Mouse (Mus musculus) liver, embryonic 11.5 days (tissue): ENCODE measurements around the gene Mettl1. TPM values are rescaled to one million over a fixed set of nuclear protein-coding genes. Genes with fewer than 3 reads are reported as not detected.
A peak's percentile ranks its signal among the peaks of the same experiment; 100 is the strongest.

ENCODE experiments used
- ATAC-seq: fragments of 200-750 bp; cut with Nextera tagmentation; replicated peaks from 2 replicates; pipeline ENCODE4 v1.8.0; 2017; ENCODE audit warnings: moderate number of reproducible peaks, mild to moderate bottlenecking, moderate TSS enrichment, moderate library complexity; ENCODE audit not compliant: low FRiP score
- DNase-seq: peaks from one replicate; pipeline ENCODE4 v3.0.0-alpha.2; 2017; ENCODE audit warnings: low spot score
- H3K27ac ChIP-seq: fragments of 300-500 bp; sonication (generic); 2 replicates; pipeline ENCODE4 v1.5.1; 2014; ENCODE audit warnings: mild to moderate bottlenecking, low read depth, low read length, control low read depth
- H3K27me3 ChIP-seq: fragments of 300-500 bp; sonication (generic); replicated peaks from 2 replicates; pipeline ENCODE4 v1.6.1; 2014; ENCODE audit warnings: low read length, mixed read lengths; ENCODE audit not compliant: control insufficient read depth, insufficient read depth
- H3K36me3 ChIP-seq: fragments of 300-500 bp; sonication (generic); 2 replicates; pipeline ENCODE4 v1.6.1; 2014; ENCODE audit warnings: mild to moderate bottlenecking, low read length, moderate library complexity, mixed read lengths; ENCODE audit not compliant: control insufficient read depth, insufficient read depth
- H3K4me1 ChIP-seq: fragments of 300-500 bp; sonication (generic); replicated peaks from 2 replicates; pipeline ENCODE4 v1.6.1; 2014; ENCODE audit warnings: low read length, mixed read lengths; ENCODE audit not compliant: control insufficient read depth, insufficient read depth
- H3K4me2 ChIP-seq: fragments of 300-500 bp; sonication (generic); 2 replicates; pipeline ENCODE4 v1.6.1; 2014; ENCODE audit warnings: mild to moderate bottlenecking, control low read depth, moderate library complexity
- H3K4me3 ChIP-seq: fragments of 300-500 bp; sonication (generic); 2 replicates; pipeline ENCODE4 v1.5.1; 2014; ENCODE audit warnings: low read depth, low read length, control low read depth
- H3K9ac ChIP-seq: fragments of 300-500 bp; sonication (generic); 2 replicates; pipeline ENCODE4 v1.6.1; 2014; ENCODE audit warnings: low read depth, low read length, control low read depth
- H3K9me3 ChIP-seq: fragments of 300-500 bp; sonication (generic); 2 replicates; pipeline ENCODE4 v1.6.1; 2016; ENCODE audit warnings: low read length, inconsistent platforms, mixed read lengths; ENCODE audit not compliant: control insufficient read depth
- whole genome bisulfite sequencing: fragments of 180-500 bp; shearing (Covaris S2); extraction: QIAGEN DNeasy Blood & Tissue Kit; methylation state at CpG from one replicate; pipeline ENCODE4 v1.1.7; 2014; 5-methylcytosine and 5-hydroxymethylcytosine counted together
- polyA plus RNA-seq: library from polyadenylated mRNA; unstranded; fragments of >200 nt; fragmentation: Nextera tagmentation; extraction: Ambion mirVana; gene quantifications from 2 replicates; pipeline ENCODE4 v1.2.1, GENCODE M21; 2014

Gene Mettl1
- polyA plus RNA-seq, 1 experiment from 2014 or later, result 58.1 TPM

DNA sequence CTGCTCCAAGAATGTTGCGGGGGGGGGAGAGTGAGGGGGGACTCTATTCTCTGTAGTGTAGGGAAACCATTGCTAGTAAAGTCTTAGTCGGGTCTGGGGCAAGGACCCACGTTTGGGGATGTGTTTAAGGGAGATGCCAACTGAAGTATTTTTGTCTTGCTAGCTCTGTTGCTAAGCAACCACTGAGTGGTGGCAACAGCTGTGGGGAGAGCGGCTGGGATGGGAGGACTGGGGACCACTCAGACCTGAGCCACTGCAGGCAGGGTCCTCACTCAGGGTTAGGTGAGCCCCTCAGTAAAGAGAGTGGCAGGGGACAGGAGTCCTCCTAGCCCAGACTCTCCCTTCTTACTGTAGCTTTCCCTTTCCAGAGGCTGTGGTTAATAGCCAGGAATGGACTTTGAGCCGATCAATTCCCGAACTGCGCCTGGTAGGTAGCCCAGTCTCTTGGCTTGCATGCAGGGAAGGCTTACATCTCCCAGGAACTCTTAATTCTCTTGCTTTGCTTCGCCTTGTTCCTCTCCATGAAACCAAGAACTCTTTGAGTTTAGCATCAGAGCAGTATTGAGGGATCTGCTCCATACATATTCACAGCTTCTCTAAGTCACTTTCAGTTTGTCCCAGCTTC is 40.9 kb downstream of the Mettl1 start:
- Histone ChIP-seq H3K27ac (no peak overlapping the region), H3K27me3 (peaks cover 64% of the 10 kb centered on the region), H3K36me3 (no peaks in the 10 kb centered on the region), H3K9me3 (no peaks in the 10 kb centered on the region), H3K4me3 (no peak overlapping the region), H3K4me2 (peak overlapping the region; percentile 58), H3K9ac (no peak overlapping the region), H3K4me1 (peaks cover 23% of the 10 kb centered on the region)
- DNase-seq (no peak), ATAC-seq (no peak; the same call in 1 of the 2 replicates)
- WGBS, result 49% methylated on average over 8 of the region's 8 CpGs

DNA sequence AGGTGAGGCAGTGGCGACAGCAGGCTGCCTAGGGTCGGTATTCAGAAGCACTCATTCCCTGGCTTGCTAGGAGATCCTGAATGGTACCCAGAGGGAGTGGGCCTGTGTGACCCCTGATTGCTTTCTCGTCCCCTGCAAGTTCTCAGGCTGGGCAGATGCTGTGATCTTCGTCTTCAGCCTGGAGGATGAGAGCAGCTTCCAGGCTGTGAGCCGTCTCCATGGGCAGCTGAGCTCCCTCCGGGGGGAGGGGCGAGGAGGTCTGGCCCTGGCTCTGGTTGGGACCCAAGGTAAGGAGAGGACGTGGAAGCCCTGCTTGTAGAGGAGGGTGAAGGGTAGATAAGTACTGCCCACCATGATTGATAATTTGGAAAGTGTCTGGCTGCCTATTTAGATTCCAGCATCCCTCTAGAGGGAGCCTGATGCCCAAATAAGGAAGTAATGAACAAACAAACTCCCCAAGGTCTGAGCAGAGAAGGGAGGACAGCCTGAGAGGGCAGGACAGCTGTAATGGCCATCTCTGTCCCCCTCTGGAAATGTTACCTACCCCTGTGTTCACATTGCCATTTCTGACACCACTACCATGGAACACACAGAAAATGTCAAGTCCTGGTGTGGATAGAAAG is 42.2 kb downstream of the Mettl1 start:
- H3K27ac ChIP-seq, result no peak overlapping the region
- no peak overlapping the region for H3K4me3 ChIP-seq
- DNase-seq, result no peak
- no peak for ATAC-seq
- H3K27me3 ChIP-seq, result peaks cover 53% of the 10 kb centered on the region
- 39% methylated on average over 8 of the region's 8 CpGs for WGBS
- no peak overlapping the region for H3K4me2 ChIP-seq
- peaks cover 19% of the 10 kb centered on the region for H3K4me1 ChIP-seq
- H3K36me3 ChIP-seq, result no peaks in the 10 kb centered on the region
- no peak overlapping the region for H3K9ac ChIP-seq
- no peaks in the 10 kb centered on the region for H3K9me3 ChIP-seq

DNA sequence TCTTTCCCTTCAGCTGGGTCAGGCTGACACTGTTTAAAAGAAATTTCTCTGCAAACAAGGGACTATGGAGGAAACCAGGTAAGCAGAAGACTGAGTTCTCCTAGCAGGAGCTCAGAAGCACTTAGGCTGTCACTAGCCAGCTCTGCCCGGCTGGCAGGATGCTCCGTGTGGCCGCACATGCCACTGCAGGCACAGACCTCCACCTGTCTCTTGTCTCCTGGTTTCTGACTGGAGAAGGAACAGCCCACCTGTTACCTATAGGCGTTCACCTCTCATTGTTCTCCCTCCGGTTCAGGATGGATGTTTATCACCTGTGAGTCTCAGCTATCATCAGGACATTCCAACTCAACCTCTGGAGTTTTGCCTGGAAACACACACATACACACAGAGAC is 42.7 kb downstream of the Mettl1 start:
- ATAC-seq (no peak), DNase-seq (no peak)
- Histone ChIP-seq H3K4me1 (peaks cover 19% of the 10 kb centered on the region), H3K9ac (no peak overlapping the region), H3K27me3 (peaks cover 49% of the 10 kb centered on the region), H3K36me3 (no peaks in the 10 kb centered on the region), H3K9me3 (no peaks in the 10 kb centered on the region), H3K4me2 (no peak overlapping the region), H3K27ac (no peak overlapping the region), H3K4me3 (no peak overlapping the region)
- WGBS, result 64% methylated on average over 5 of the region's 5 CpGs

DNA sequence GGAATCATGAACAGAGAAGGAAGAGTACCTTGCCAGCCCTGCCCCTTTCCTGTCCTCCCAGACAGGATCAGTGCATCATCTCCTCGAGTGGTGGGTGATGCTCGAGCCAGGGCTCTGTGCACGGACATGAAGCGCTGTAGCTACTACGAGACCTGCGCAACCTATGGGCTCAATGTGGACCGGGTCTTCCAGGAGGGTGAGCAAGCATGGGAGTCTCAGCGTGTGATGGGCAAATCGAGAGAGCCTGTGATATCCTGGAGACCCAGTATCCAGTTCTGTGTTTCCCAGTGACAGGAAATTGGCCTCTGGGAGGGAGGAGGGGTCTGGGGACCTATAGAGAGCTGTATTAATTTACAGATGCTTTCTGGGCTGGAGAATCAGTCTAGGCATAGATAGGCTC is 43.8 kb downstream of the Mettl1 start:
- WGBS, result 83% methylated on average over 9 of the region's 9 CpGs

DNA sequence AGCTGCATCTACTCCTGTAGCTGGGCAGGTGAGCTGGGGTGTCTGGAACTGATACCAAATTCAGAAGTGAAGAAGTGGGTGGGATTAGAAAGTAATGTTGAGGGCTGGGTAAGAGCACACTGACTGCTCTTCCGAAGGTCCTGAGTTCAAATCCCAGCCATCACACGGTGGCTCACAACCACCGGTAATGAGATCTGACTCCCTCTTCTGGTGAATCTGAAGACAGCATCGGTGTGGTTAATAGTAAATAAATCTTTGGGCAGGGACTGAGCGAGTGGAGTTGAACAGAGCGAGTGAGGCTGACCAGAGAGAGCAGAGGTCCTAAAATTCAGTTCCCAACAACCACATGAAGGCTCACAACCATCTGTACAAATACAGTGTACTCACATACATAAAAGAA is 44.4 kb downstream of the Mettl1 start:
- H3K27ac ChIP-seq, result no peak overlapping the region
- H3K4me1 ChIP-seq, result peaks cover 11% of the 10 kb centered on the region
- H3K9ac ChIP-seq, result no peak overlapping the region
- DNase-seq (no peak), ATAC-seq (no peak)
- WGBS, result 75% methylated on average over 6 of the region's 6 CpGs
- no peak overlapping the region for H3K4me2 ChIP-seq
- H3K4me3 ChIP-seq, result no peak overlapping the region
- H3K27me3 ChIP-seq, result peaks cover 46% of the 10 kb centered on the region
- H3K36me3 ChIP-seq, result no peaks in the 10 kb centered on the region
- H3K9me3 ChIP-seq, result no peaks in the 10 kb centered on the region

More for the DNA sequence above, 43.8 kb downstream of the Mettl1 start:
- no peak for DNase-seq
- Histone ChIP-seq H3K36me3 (no peaks in the 10 kb centered on the region), H3K4me3 (no peak overlapping the region), H3K4me1 (peaks cover 13% of the 10 kb centered on the region), H3K4me2 (no peak overlapping the region), H3K9me3 (no peaks in the 10 kb centered on the region), H3K27me3 (peaks cover 46% of the 10 kb centered on the region), H3K9ac (no peak overlapping the region), H3K27ac (no peak overlapping the region)
- ATAC-seq, result no peak

DNA sequence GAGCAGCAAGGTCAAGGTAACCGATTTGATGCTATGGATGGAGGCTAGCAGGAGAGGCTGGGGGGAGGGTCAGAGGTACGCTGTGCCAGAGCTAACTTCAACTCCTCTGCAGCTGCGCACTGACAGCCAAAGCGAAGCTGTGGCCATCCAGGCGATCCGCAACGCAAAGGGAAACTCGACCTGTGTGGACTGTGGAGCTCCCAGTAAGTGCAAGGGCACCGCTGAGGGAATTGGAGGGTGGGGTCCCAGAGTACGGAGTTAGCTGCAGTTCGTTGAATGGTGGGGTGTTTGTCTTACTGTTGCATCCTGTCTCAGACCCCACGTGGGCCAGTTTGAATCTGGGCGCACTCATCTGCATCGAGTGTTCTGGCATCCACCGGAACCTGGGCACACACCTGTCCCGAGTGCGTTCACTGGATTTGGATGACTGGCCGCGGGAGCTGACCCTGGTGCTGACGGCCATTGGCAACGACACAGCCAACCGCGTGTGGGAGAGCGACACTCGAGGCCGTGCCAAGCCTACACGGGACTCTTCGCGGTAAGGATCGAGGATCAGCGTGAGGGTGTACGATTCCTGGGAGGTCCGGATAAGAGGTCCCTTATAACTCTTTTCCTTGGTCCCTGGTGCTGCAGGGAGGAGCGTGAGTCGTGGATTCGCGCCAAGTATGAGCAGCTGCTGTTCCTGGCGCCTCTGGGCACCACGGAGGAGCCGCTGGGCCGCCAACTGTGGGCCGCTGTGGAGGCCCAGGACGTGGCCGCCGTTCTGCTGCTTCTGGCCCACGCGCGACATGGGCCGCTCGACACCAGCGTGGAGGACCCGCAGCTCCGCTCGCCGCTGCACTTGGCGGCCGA is 49.6 kb downstream of the Mettl1 start:
- H3K9ac ChIP-seq, result no peak overlapping the region
- peaks cover 2% of the 10 kb centered on the region; the same call in 1 of the 2 replicates for H3K36me3 ChIP-seq
- no peaks in the 10 kb centered on the region for H3K9me3 ChIP-seq
- H3K4me3 ChIP-seq, result peak overlapping the region; percentile 14; the same call in 1 of the 2 replicates
- peak; percentile 52 for DNase-seq
- H3K4me1 ChIP-seq, result peaks cover 14% of the 10 kb centered on the region
- no peak overlapping the region for H3K27ac ChIP-seq
- H3K27me3 ChIP-seq, result peaks cover 37% of the 10 kb centered on the region
- 22% methylated on average over 57 of the region's 57 CpGs for WGBS
- H3K4me2 ChIP-seq, result peak overlapping the region; percentile 50
- no peak for ATAC-seq

DNA sequence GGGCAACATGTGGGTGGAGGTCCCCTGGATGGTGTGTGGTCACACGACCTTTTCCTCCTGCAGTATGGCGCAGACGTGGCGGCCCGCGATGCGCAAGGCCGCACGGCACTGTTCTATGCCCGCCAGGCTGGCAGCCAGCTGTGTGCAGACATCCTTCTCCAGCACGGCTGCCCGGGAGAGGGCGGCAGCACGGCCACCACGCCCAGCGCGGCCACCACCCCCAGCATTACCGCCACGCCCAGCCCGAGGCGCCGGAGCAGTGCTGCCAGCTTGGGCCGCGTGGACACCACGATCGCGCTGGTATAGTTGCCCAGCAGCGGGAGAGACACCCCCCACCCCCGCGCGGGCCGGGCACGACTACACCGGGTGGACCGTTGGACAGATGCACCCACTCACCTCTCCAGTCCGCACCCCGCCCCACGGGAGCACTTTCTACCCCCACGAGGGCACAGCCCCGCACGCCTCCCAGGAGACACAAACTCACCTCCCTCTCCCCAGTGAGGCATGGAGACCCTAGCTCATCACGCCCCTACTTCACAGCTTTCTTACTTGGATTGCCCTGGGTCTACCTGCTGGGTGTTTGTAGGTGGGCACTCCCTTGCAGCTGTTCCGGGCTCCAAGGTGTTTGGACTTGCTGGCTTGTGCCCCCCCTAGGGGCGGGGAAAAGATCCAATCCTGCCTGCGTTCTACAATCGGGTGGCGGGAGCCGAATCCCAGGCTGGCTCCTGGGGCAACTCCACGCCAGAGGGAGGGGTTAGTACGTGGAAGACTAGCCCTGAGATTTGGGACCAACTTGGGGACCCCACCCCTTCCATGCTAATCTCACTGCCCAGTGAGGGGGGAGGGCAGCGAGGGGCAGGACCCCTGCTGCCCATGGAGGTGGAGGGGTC is 50.5 kb downstream of the Mettl1 start:
- WGBS, result 26% methylated on average over 51 of the region's 51 CpGs
- H3K4me3 ChIP-seq, result peak overlapping the region; percentile 14; the same call in 1 of the 2 replicates
- peaks cover 14% of the 10 kb centered on the region for H3K4me1 ChIP-seq
- no peak for DNase-seq
- H3K9me3 ChIP-seq, result no peaks in the 10 kb centered on the region
- H3K27ac ChIP-seq, result no peak overlapping the region
- peak; percentile 43 for ATAC-seq
- H3K36me3 ChIP-seq, result peaks cover 3% of the 10 kb centered on the region; the same call in 1 of the 2 replicates
- H3K9ac ChIP-seq, result no peak overlapping the region
- H3K27me3 ChIP-seq, result peaks cover 37% of the 10 kb centered on the region
- H3K4me2 ChIP-seq, result peak overlapping the region; percentile 50

DNA sequence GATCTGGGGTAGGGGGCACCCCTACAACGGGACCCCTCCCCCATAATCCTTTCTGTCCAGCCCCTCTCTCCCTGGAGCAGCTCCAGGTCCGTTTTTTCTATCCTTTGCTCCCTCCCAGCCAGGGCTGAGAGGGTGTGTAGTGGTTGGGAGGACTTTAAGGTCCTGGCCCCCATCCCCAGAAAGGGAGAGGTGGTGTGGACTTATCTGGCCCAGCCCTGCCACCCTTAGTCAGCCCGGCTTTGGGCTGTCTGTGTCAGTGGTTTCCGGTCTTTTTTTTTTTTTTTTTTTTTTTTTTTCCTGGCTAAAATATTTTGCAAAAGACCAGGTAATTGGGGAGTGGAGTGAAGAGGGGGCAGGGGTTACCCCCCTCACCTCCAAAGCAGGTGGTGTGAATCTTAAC is 51.5 kb downstream of the Mettl1 start:
- Histone ChIP-seq H3K36me3 (peaks cover 3% of the 10 kb centered on the region; the same call in 1 of the 2 replicates), H3K4me1 (peaks cover 14% of the 10 kb centered on the region), H3K27ac (no peak overlapping the region), H3K4me3 (no peak overlapping the region), H3K27me3 (peaks cover 37% of the 10 kb centered on the region), H3K4me2 (no peak overlapping the region), H3K9ac (no peak overlapping the region), H3K9me3 (no peaks in the 10 kb centered on the region)
- 0 out of 2 replicates have a peak, but pooled peaks have one; percentile 22 for ATAC-seq
- 54% methylated on average over 4 of the region's 4 CpGs for WGBS
- DNase-seq, result no peak
